Mouse (Mus musculus) limb, embryonic 11.5 days (tissue): ENCODE measurements at regions not wholly inside any gene's neighbourhood (a gene's known extent, or its start where the extent isn't known, plus 50 kb on each side); places are given as distances from the start of the nearest gene placed in this dataset.

ENCODE experiments used
- ATAC-seq: fragments of 200-750 bp; cut with Nextera tagmentation; 2 replicates; pipeline ENCODE4 v1.8.0; 2017; ENCODE audit warnings: low read depth; ENCODE audit not compliant: insufficient number of reproducible peaks, low FRiP score, low TSS enrichment
- DNase-seq: peaks from one replicate; pipeline ENCODE4 v3.0.0-alpha.2; 2015; ENCODE audit warnings: low spot score
- H3K27ac ChIP-seq: fragments of 300-500 bp; sonication (generic); replicated peaks from 2 replicates; pipeline ENCODE4 v1.5.1; 2014; ENCODE audit warnings: low read depth, mild to moderate bottlenecking, low read length
- H3K27me3 ChIP-seq: fragments of 300-500 bp; sonication (generic); 2 replicates; pipeline ENCODE4 v1.6.1; 2014; ENCODE audit warnings: mild to moderate bottlenecking, low read length, mixed read lengths; ENCODE audit not compliant: control insufficient read depth, insufficient read depth
- H3K36me3 ChIP-seq: fragments of 300-500 bp; sonication (generic); 2 replicates; pipeline ENCODE4 v1.6.1; 2014; ENCODE audit warnings: mild to moderate bottlenecking, low read length, moderate library complexity, mixed read lengths; ENCODE audit not compliant: control insufficient read depth, insufficient read depth
- H3K4me1 ChIP-seq: fragments of 300-500 bp; sonication (generic); 2 replicates; pipeline ENCODE4 v1.6.1; 2014; ENCODE audit warnings: low read length, mixed read lengths; ENCODE audit not compliant: control insufficient read depth, insufficient read depth
- H3K4me2 ChIP-seq: fragments of 300-500 bp; sonication (generic); 2 replicates; pipeline ENCODE4 v1.6.1; 2014; ENCODE audit warnings: low read depth, mild to moderate bottlenecking, moderate library complexity; ENCODE audit not compliant: severe bottlenecking
- H3K4me3 ChIP-seq: fragments of 300-500 bp; sonication (generic); 2 replicates; pipeline ENCODE4 v1.5.1; 2014; ENCODE audit warnings: low read depth, low read length
- H3K9ac ChIP-seq: fragments of 300-500 bp; sonication (generic); 2 replicates; pipeline ENCODE4 v1.6.1; 2014; ENCODE audit warnings: mild to moderate bottlenecking, low read length
- H3K9me3 ChIP-seq: fragments of 300-500 bp; sonication (generic); 2 replicates; pipeline ENCODE4 v1.6.1; 2016; ENCODE audit warnings: low read length; ENCODE audit not compliant: control insufficient read depth
- WGBS: fragments of 180-500 bp; shearing (Covaris S2); extraction: QIAGEN DNeasy Blood & Tissue Kit; methylation state at CpG from one replicate; pipeline ENCODE4 v1.1.7; 2014; 5-methylcytosine and 5-hydroxymethylcytosine counted together

DNA sequence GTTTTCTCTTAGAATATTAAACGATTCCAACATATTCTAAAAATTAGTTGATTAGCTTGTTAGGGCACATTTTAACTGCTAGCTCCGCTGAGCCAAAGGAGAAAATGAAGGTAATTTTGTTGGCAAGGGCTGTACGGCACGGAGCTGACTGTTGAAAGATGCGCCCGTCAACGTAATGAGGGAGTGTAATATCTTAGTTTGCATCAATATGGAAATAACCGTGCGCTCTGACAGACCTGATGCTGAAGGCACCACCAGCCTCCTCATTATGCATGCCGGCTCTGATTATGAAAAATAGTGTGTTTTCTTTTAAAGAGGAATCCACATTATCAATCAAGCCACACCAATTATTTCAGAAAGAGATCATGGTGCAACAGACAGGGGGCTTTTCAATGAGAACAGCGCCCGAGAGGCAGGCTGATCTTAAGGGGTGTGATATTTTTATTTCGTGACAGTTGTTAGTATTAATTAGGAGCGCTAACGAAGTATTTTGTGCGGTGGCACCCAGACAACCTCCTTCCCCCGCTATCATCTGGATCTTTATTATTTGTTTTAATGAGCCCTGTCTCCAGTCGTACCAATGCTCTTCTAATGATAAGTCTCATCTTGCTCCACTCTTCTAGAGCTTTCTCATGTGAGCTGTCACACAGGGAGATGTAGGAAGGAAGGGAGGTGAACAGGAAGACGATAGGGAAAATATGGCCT lies 99.9 kb upstream of the Ctbp2 start:
- H3K9me3 ChIP-seq = no peaks in the 10 kb centered on the region
- ATAC-seq = no peak
- no peaks in the 10 kb centered on the region for H3K4me1 ChIP-seq
- H3K27me3 ChIP-seq = no peaks in the 10 kb centered on the region
- H3K9ac ChIP-seq = no peak overlapping the region
- WGBS = 87% methylated on average over 19 of the region's 19 CpGs
- no peaks in the 10 kb centered on the region for H3K36me3 ChIP-seq
- no peak overlapping the region for H3K27ac ChIP-seq
- no peak overlapping the region for H3K4me3 ChIP-seq
- H3K4me2 ChIP-seq = no peak overlapping the region
- DNase-seq = no peak

DNA sequence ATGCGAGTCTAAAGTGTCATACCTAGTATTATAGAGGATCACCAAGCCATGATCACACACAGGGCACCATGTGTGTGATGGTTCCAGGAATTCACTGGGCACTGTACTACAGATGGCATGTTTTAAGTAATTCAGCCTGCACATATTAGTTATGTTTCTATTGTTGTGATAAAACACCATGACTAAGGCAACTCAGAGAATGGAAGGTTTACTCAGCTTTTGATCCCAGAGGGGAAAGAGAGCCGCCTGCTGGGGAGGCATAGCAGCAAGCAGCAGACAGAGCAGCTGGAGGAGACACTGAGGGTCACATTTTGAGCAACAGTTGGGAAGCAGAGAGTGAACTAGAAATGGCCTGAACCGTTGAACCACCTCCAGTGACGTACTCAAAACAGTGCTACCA lies 88.2 kb upstream of the Ctbp2 start:
- Histone ChIP-seq H3K4me1 (no peaks in the 10 kb centered on the region), H3K4me3 (no peak overlapping the region), H3K9ac (no peak overlapping the region), H3K9me3 (no peaks in the 10 kb centered on the region), H3K27ac (no peak overlapping the region), H3K36me3 (no peaks in the 10 kb centered on the region), H3K4me2 (no peak overlapping the region), H3K27me3 (no peaks in the 10 kb centered on the region)
- ATAC-seq (no peak), DNase-seq (no peak)
- WGBS = 72% methylated on average over 4 of the region's 4 CpGs

DNA sequence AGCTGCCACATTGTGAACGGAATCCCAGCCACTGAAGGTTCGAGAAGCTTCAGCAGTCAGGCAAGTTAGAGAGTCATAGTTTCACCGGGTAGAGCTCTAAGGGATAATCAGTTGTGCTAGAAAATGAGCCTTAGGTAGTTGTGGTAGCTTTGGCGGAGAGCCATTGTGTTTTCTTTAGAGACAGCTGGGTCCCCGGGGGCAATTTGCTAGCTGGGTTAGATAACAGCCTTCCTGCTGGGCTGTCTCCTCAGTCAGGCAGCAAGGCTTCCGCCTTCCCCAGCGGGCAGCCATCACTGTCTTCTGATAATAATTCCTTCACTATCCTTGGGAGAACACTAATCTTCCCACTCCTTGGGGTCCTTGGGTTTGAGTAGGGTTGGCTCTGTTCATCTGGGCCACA lies 81.5 kb upstream of the Ctbp2 start:
- Histone ChIP-seq H3K4me1 (peaks cover 2% of the 10 kb centered on the region; the same call in 1 of the 2 replicates), H3K9ac (no peak overlapping the region), H3K36me3 (no peaks in the 10 kb centered on the region), H3K27me3 (no peaks in the 10 kb centered on the region), H3K9me3 (no peaks in the 10 kb centered on the region), H3K4me3 (no peak overlapping the region), H3K4me2 (no peak overlapping the region), H3K27ac (no peak overlapping the region)
- no peak for DNase-seq
- ATAC-seq = no peak
- WGBS = 14% methylated on average over 7 of the region's 7 CpGs

DNA sequence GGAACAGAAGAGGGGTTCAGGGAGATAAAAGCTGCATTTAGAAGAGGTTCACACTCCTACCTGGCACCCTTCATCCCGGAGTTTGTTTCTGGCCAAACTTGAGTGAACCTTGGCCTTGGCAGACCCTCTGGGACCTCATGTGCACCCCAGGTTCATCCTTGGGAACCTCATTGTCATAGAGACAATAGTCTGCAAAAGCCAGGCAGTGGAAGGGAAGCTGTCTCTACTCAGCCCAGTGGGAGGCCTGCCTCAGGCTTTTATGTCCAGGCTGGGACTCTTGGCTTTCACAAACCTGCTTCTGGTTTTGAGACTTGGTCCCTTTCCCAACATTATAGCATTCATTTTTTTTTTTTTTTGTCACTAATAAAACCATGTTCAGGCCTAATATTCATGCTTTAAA lies 80.3 kb upstream of the Ctbp2 start:
- Histone ChIP-seq H3K36me3 (no peaks in the 10 kb centered on the region), H3K4me3 (no peak overlapping the region), H3K4me2 (no peak overlapping the region), H3K4me1 (peaks cover 2% of the 10 kb centered on the region; the same call in 1 of the 2 replicates), H3K9me3 (no peaks in the 10 kb centered on the region), H3K27me3 (no peaks in the 10 kb centered on the region), H3K27ac (no peak overlapping the region), H3K9ac (no peak overlapping the region)
- no peak for DNase-seq
- no peak for ATAC-seq
- WGBS = 50% methylated on average over 1 of the region's 1 CpGs

DNA sequence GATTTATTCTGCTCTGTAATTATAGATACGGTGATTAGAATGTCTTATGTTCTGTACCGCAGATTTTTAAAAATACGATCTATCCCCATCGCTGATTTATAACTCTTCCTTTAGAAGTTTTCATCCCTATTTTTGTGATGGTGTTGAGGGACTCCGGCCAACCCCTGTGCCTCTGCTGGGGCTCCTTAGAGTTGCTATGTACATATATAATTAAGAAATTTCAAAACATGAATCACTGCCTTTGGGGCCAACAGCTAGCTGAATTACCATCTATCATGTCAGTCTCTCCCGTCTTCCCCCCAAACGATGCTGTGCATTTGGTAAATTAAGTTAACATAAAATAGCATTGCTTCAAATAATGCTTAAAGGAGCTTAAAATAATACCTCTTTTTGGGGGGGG lies 79.8 kb upstream of the Ctbp2 start:
- Histone ChIP-seq H3K4me3 (no peak overlapping the region), H3K27ac (no peak overlapping the region), H3K4me2 (no peak overlapping the region), H3K9me3 (no peaks in the 10 kb centered on the region), H3K27me3 (no peaks in the 10 kb centered on the region), H3K9ac (no peak overlapping the region), H3K4me1 (peaks cover 2% of the 10 kb centered on the region; the same call in 1 of the 2 replicates), H3K36me3 (no peaks in the 10 kb centered on the region)
- 75% methylated on average over 7 of the region's 7 CpGs for WGBS
- ATAC-seq (no peak), DNase-seq (no peak)

DNA sequence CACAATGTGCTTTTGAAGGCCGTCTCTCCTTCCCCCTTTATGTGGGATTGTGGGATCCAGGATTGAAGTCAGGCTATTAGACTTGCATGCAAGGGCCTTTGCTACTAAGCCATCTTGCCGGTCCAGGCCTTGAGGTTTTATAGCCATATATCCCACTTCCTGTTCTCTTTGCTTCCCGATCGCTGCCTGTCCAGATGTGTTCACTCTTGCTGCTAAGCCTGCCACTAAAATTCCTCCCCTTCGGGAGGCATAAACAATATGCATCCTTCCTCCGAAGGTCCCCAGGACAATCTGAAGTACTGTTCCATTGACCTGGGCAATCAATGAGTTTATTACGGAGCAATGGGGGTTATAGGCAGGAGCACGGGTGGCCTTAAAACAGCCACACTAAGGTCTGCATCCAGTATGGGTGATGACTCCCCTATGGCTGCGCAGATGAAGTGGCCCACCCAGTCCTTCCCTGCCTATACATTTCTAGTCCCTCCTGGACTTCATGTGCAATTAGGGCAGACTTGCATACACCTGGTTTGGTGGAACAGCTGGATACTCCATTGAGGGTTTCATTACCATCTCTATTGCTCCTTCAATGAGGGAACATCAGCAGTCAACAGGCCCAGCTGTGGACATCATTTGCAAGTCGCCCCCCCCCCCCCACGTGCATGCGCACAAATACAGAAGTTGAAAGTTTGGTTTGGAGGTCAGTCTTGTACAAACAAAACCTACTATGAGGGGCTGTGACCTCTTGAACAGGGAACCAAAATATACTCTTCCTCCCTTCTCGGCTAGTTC lies 78.1 kb upstream of the Ctbp2 start:
- no peak overlapping the region for H3K9ac ChIP-seq
- no peaks in the 10 kb centered on the region for H3K36me3 ChIP-seq
- no peaks in the 10 kb centered on the region for H3K9me3 ChIP-seq
- H3K4me2 ChIP-seq = no peak overlapping the region
- peaks cover 2% of the 10 kb centered on the region; the same call in 1 of the 2 replicates for H3K4me1 ChIP-seq
- ATAC-seq (no peak), DNase-seq (peak; percentile 42)
- WGBS = 45% methylated on average over 13 of the region's 13 CpGs
- H3K27me3 ChIP-seq = no peaks in the 10 kb centered on the region
- H3K4me3 ChIP-seq = no peak overlapping the region
- no peak overlapping the region for H3K27ac ChIP-seq

DNA sequence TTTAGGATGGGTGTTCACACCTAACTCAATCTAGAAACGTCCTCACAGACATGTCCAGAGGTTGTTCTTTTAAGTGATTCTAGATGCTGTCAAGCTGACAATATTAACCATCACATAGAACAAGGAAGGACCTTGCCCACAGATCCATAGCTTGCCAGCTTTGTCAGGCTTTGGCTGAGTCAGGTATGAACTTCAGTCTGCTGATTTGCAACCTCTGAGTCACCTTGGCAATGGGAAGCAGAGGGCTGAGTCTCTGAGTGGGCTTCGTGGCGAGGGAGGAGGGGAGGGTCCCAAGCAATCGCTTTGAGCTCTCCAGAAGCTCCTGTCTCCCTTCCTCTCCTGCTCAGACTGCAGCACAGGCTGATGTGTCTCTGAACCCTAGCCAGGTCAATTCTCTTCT lies 74.9 kb upstream of the Ctbp2 start:
- no peak overlapping the region for H3K4me3 ChIP-seq
- H3K9ac ChIP-seq = no peak overlapping the region
- H3K9me3 ChIP-seq = no peaks in the 10 kb centered on the region
- 78% methylated on average over 4 of the region's 4 CpGs for WGBS
- H3K4me1 ChIP-seq = peaks cover 2% of the 10 kb centered on the region; the same call in 1 of the 2 replicates
- H3K36me3 ChIP-seq = no peaks in the 10 kb centered on the region
- H3K27ac ChIP-seq = no peak overlapping the region
- ATAC-seq = no peak
- DNase-seq = no peak
- H3K27me3 ChIP-seq = no peaks in the 10 kb centered on the region
- no peak overlapping the region for H3K4me2 ChIP-seq

DNA sequence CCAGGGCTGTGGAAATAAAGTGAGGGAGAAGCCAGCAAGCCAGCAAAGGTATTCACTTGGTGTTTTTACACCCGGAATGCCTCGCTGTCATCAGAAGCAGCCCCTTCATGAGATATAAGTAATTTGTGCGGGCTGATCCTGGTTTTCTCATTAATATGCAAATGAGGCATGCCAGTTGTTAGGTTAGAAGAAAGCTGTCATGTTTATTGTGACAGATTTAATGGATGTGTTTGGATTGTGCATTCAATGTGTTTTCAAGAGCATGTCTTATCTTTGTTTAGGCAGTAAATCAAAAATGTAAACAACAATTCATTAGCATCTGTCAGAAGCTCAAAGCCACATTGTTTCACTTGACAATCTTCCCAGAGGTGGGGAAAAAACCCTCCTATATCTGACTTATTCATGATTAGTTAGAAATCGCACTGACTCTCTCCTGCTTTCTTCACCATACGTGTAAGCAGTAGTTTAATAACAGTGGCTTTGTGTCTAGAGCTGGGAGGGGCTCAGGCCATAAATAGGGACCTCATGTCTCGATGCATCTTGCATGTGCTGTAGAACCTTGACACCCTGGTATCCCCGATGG lies 65.8 kb upstream of the Ctbp2 start:
- Histone ChIP-seq H3K27me3 (no peaks in the 10 kb centered on the region), H3K36me3 (no peaks in the 10 kb centered on the region)
- no peak for ATAC-seq

More for the DNA sequence above, 65.8 kb upstream of the Ctbp2 start:
- no peak overlapping the region for H3K27ac ChIP-seq
- H3K4me2 ChIP-seq = no peak overlapping the region
- no peaks in the 10 kb centered on the region for H3K9me3 ChIP-seq
- no peak for DNase-seq
- 64% methylated on average over 7 of the region's 7 CpGs for WGBS
- H3K4me1 ChIP-seq = no peaks in the 10 kb centered on the region
- no peak overlapping the region for H3K4me3 ChIP-seq
- no peak overlapping the region for H3K9ac ChIP-seq
